ENCODE assay signal across 8 mouse cellular contexts in genomic region chr11:110498651-110499213, GRCm38 (mm10).
DNase-seq lines count a peak whose midpoint lies in the region; ATAC-seq and TF ChIP-seq lines count a peak whose summit lies in the region.

No protein-coding gene starts in this region.

- DNase-seq in cerebellum, postnatal 4 days (ENCODE audit: low spot score in 2 of 2), result no peak
- DNase-seq in thymus, adult 2 months, result peak; percentile 4
- no peak for DNase-seq in thymus, adult 18-20 months
- DNase-seq in lung, postnatal 25 days (ENCODE audit: low spot score), result peak; percentile 11
- no peak for DNase-seq in urinary bladder, postnatal 25 days (ENCODE audit: low spot score)

- no peaks in the 10 kb centered on the region for H3K4me1 ChIP-seq in thymus, adult 2 months (replicated peaks; ENCODE audit: control insufficient read depth, insufficient read depth, low read length)
- H3K4me1 ChIP-seq in forebrain, embryonic 13.5 days, result no peaks in the 10 kb centered on the region
- H3K4me1 ChIP-seq in intestine, embryonic 15.5 days (replicated peaks), result no peaks in the 10 kb centered on the region

- WGBS in thymus, adult 2 months, result 64% methylated on average over 6 of the region's 6 CpGs
- 66% methylated on average over 6 of the region's 6 CpGs for WGBS in forebrain, embryonic 13.5 days
- 54% methylated on average over 6 of the region's 6 CpGs for WGBS in intestine, embryonic 15.5 days

- TF ChIP-seq POLR2A in thymus, adult 2 months (IDR thresholded peaks at IDR 0.05; ENCODE audit: control insufficient read depth, extremely low read depth, insufficient read depth, low read length, poor library complexity), result no peak

- no peak overlapping the region for H3K4me3 ChIP-seq in thymus, adult 2 months (ENCODE audit: control insufficient read depth, insufficient read depth, low read length)
- no peak overlapping the region for H3K4me3 ChIP-seq in forebrain, embryonic 13.5 days
- no peak overlapping the region for H3K4me3 ChIP-seq in intestine, embryonic 15.5 days (replicated peaks)

- H3K27me3 ChIP-seq in thymus, adult 2 months (ENCODE audit: control insufficient read depth, insufficient read depth, low read length), result no peaks in the 10 kb centered on the region
- no peaks in the 10 kb centered on the region for H3K27me3 ChIP-seq in forebrain, embryonic 13.5 days
- no peaks in the 10 kb centered on the region for H3K27me3 ChIP-seq in intestine, embryonic 15.5 days (replicated peaks)

- no peak for TF ChIP-seq CTCF in thymus, adult 2 months (IDR thresholded peaks at IDR 0.05; ENCODE audit: borderline replicate concordance, control insufficient read depth, extremely low read depth, insufficient read depth, low read length, poor library complexity)

- H3K27ac ChIP-seq in thymus, adult 2 months (ENCODE audit: control insufficient read depth, insufficient read depth, low read length), result no peak overlapping the region
- no peak overlapping the region for H3K27ac ChIP-seq in forebrain, embryonic 13.5 days
- no peak overlapping the region for H3K27ac ChIP-seq in intestine, embryonic 15.5 days

- no peak overlapping the region for H3K9ac ChIP-seq in forebrain, embryonic 13.5 days
- H3K9ac ChIP-seq in intestine, embryonic 15.5 days, result no peak overlapping the region

- peaks cover 3% of the 10 kb centered on the region for H3K36me3 ChIP-seq in thymus, adult 2 months (ENCODE audit: control insufficient read depth, insufficient read depth, low read length)
- peaks cover 73% of the 10 kb centered on the region for H3K36me3 ChIP-seq in forebrain, embryonic 13.5 days (ENCODE audit: poor library complexity, severe bottlenecking)
- H3K36me3 ChIP-seq in intestine, embryonic 15.5 days, result 0 out of 2 replicates have a peak, but pooled peaks cover 4% of the 10 kb centered on the region

- no peak overlapping the region for H3K4me2 ChIP-seq in forebrain, embryonic 13.5 days
- no peak overlapping the region for H3K4me2 ChIP-seq in intestine, embryonic 15.5 days (replicated peaks)

- peak; percentile 52; the same call in 1 of the 2 replicates for ATAC-seq in cerebellum, adult (ENCODE audit: insufficient number of reproducible peaks, low FRiP score, low TSS enrichment)
- 0 out of 2 replicates have a peak, but pooled peaks have one; percentile 54 for ATAC-seq in forebrain, embryonic 13.5 days
- ATAC-seq in intestine, embryonic 15.5 days, result peak; percentile 56; the same call in 1 of the 2 replicates

- H3K9me3 ChIP-seq in forebrain, embryonic 13.5 days (replicated peaks), result no peaks in the 10 kb centered on the region
- no peaks in the 10 kb centered on the region for H3K9me3 ChIP-seq in intestine, embryonic 15.5 days

Comparison
In these comparisons a context has a peak if more than half of its experiments do, and no peak if none do; other contexts are left out.
1. DNase-seq: peak in thymus, adult 2 months (single experiment) and lung, postnatal 25 days (single experiment); none in cerebellum, postnatal 4 days (0 of 2), thymus, adult 18-20 months (0 of 2) and urinary bladder, postnatal 25 days (single experiment).
2. Peak in every context shown above with its lines, with median percentiles within 50 percentile points of each other: ATAC-seq.